Mouse (Mus musculus) neural tube, embryonic 15.5 days (tissue): ENCODE results near the gene Cacna1e. TPM values are rescaled to one million over a fixed set of nuclear protein-coding genes. Genes with fewer than 3 reads are reported as not detected.

Source experiments
- ATAC-seq: fragments of 200-750 bp; cut with Nextera tagmentation; 2 replicates; pipeline ENCODE4 v1.8.0; 2017; ENCODE audit warnings: mild to moderate bottlenecking, moderate TSS enrichment, moderate library complexity; ENCODE audit not compliant: low FRiP score
- H3K27ac ChIP-seq: fragments of 300-500 bp; sonication (generic); replicated peaks from 2 replicates; pipeline ENCODE4 v1.5.1; 2015; ENCODE audit warnings: mild to moderate bottlenecking, inconsistent platforms
- H3K27me3 ChIP-seq: fragments of 300-500 bp; sonication (generic); replicated peaks from 2 replicates; pipeline ENCODE4 v1.6.1; 2015; ENCODE audit warnings: inconsistent platforms
- H3K36me3 ChIP-seq: fragments of 300-500 bp; sonication (generic); 2 replicates; pipeline ENCODE4 v1.6.1; 2015; ENCODE audit warnings: inconsistent platforms
- H3K4me1 ChIP-seq: fragments of 300-500 bp; sonication (generic); 2 replicates; pipeline ENCODE4 v1.6.1; 2015; ENCODE audit warnings: inconsistent platforms
- H3K4me2 ChIP-seq: fragments of 300-500 bp; sonication (generic); 2 replicates; pipeline ENCODE4 v1.6.1; 2015; ENCODE audit warnings: inconsistent platforms, mild to moderate bottlenecking, moderate library complexity
- H3K4me3 ChIP-seq: fragments of 300-500 bp; sonication (generic); replicated peaks from 2 replicates; pipeline ENCODE4 v1.5.1; 2015; ENCODE audit warnings: mild to moderate bottlenecking, inconsistent platforms
- H3K9ac ChIP-seq: fragments of 300-500 bp; sonication (generic); replicated peaks from 2 replicates; pipeline ENCODE4 v1.6.1; 2015; ENCODE audit warnings: mild to moderate bottlenecking, inconsistent platforms
- H3K9me3 ChIP-seq: fragments of 300-500 bp; sonication (generic); replicated peaks from 2 replicates; pipeline ENCODE4 v1.6.1; 2016; ENCODE audit warnings: inconsistent platforms
- WGBS: fragments of 180-500 bp; shearing (Covaris S2); methylation state at CpG from one replicate; pipeline ENCODE4 v1.1.7; 2015; ENCODE audit warnings: mixed read lengths; 5-methylcytosine and 5-hydroxymethylcytosine counted together
- polyA plus RNA-seq: library from polyadenylated mRNA; unstranded; fragments of >200 nt; fragmentation: Nextera tagmentation; extraction: Ambion mirVana; gene quantifications from 2 replicates; pipeline ENCODE4 v1.2.1, GENCODE M21; 2015

Gene Cacna1e
- polyA plus RNA-seq, 1 experiment from 2014 or later: 17.1 TPM

DNA sequence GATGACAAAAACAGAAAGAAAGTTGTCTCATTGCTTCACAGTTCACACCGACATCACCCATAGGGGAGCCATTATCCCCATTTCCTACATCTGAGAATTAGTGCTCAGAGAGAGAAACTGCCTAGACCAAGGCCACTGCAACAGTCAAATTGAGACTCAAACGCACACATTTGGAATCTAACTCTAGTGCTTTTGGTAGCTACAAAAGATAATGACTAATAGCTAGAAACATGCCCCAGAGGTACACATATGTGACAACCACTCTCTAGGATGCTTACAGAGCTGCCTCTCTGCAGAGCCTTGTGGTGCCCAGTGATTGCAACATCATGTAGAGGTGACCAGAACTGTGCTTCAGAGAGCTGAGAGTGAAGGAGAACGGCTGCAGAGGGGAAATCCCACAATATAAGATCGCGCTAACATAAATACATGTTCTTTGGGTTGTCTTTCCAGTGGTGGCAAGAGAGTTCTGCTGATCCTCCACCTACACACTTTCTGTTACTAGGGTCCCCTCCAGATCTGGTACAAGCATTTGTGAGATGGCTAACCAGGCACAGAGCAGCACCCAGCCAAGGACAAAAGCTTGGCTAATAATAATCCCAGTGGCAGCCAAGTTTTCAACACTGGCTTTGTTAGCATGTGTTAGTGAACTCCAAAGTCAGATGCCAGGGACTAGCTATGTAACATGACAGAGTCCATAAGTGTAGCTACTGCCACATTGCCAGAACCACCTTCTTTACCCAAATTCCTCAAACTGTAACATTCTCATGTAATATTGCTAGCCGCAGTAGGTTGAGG is 237.9 kb downstream of the Cacna1e start:
- H3K4me1 ChIP-seq: peaks cover 5% of the 10 kb centered on the region; the same call in 1 of the 2 replicates
- no peak overlapping the region for H3K4me2 ChIP-seq
- 83% methylated on average over 6 of the region's 6 CpGs for WGBS

DNA sequence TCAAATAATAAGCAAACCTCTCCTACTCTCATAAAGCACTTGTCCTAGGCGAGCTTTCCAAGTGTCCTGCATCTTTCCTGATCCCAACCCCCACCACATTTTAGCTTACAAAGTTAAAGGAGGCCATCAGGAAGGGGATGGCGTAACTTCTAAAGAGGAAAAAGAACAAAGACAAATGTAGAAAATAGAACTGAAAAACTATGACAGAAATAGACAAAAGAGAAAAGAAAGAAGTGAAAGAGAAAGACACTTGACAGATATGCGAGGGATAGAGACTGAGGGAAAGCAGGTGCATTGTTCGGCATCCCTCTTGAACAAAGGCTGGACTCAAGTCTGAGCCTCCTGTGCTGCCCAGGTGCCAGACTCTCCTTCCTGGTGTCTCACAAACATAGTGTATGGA is 246.5 kb downstream of the Cacna1e start:
- no peak overlapping the region for H3K4me3 ChIP-seq
- no peak overlapping the region for H3K9ac ChIP-seq
- no peaks in the 10 kb centered on the region for H3K9me3 ChIP-seq
- no peak overlapping the region for H3K27ac ChIP-seq
- 0 out of 2 replicates have a peak, but pooled peaks cover 4% of the 10 kb centered on the region for H3K4me1 ChIP-seq
- 77% methylated on average over 4 of the region's 4 CpGs for WGBS
- H3K36me3 ChIP-seq: peaks cover 6% of the 10 kb centered on the region; the same call in 1 of the 2 replicates
- no peak for ATAC-seq
- no peaks in the 10 kb centered on the region for H3K27me3 ChIP-seq
- H3K4me2 ChIP-seq: no peak overlapping the region

More for the DNA sequence above, 237.9 kb downstream of the Cacna1e start:
- H3K9me3 ChIP-seq: no peaks in the 10 kb centered on the region
- H3K27me3 ChIP-seq: no peaks in the 10 kb centered on the region
- no peak overlapping the region for H3K4me3 ChIP-seq
- no peak overlapping the region for H3K9ac ChIP-seq
- H3K27ac ChIP-seq: no peak overlapping the region
- H3K36me3 ChIP-seq: no peaks in the 10 kb centered on the region
- ATAC-seq: no peak

DNA sequence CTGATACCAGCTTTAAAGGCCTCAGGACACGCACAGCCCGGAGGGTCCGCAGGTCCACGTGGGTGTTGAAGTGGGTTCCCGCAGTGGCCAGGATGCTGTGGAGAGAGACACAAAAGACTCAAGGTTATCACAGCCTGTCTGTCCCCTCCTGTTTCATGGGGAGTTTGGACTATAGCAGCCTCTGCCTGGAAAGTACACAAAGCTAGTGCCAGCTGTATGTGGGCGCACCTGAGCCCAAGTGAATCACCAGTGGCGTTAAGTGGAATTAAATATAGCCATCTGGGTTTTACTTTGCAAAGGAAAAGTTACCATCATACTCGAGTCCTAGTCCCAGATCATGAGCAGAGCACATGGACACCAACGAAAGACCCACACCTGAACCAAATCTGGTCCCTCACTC is 248.5 kb downstream of the Cacna1e start:
- Histone ChIP-seq H3K9ac (no peak overlapping the region), H3K4me1 (peaks cover 7% of the 10 kb centered on the region), H3K27me3 (no peaks in the 10 kb centered on the region), H3K4me3 (no peak overlapping the region), H3K9me3 (no peaks in the 10 kb centered on the region), H3K36me3 (peaks cover 6% of the 10 kb centered on the region; the same call in 1 of the 2 replicates), H3K4me2 (no peak overlapping the region), H3K27ac (no peak overlapping the region)
- 85% methylated on average over 9 of the region's 9 CpGs for WGBS
- no peak for ATAC-seq

DNA sequence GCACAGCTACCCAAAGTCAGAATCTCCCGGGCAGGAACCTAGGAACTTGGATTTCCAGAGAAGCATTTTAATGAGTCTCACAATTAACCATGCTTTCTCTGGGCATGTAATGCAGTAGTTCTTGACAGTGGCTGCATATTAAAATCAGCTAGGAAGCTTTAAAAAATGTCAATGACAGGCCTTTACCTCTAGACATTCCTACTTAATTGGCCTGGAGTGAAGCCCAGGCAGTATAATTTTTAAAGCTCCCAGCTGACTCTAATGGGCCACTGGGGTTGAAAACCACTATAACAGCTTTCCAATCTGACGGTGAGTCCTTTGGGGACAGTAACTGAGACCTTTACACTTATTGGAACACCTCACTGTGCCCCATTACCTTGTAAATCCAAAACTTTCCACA is 251.4 kb downstream of the Cacna1e start:
- Histone ChIP-seq H3K4me3 (no peak overlapping the region), H3K36me3 (peaks cover 6% of the 10 kb centered on the region; the same call in 1 of the 2 replicates), H3K27ac (peak overlapping the region; percentile 5; the same call in 1 of the 2 replicates), H3K27me3 (no peaks in the 10 kb centered on the region), H3K9ac (no peak overlapping the region), H3K4me2 (no peak overlapping the region), H3K9me3 (no peaks in the 10 kb centered on the region), H3K4me1 (peaks cover 7% of the 10 kb centered on the region)
- no peak for ATAC-seq
- WGBS: 37% methylated on average over 2 of the region's 2 CpGs

DNA sequence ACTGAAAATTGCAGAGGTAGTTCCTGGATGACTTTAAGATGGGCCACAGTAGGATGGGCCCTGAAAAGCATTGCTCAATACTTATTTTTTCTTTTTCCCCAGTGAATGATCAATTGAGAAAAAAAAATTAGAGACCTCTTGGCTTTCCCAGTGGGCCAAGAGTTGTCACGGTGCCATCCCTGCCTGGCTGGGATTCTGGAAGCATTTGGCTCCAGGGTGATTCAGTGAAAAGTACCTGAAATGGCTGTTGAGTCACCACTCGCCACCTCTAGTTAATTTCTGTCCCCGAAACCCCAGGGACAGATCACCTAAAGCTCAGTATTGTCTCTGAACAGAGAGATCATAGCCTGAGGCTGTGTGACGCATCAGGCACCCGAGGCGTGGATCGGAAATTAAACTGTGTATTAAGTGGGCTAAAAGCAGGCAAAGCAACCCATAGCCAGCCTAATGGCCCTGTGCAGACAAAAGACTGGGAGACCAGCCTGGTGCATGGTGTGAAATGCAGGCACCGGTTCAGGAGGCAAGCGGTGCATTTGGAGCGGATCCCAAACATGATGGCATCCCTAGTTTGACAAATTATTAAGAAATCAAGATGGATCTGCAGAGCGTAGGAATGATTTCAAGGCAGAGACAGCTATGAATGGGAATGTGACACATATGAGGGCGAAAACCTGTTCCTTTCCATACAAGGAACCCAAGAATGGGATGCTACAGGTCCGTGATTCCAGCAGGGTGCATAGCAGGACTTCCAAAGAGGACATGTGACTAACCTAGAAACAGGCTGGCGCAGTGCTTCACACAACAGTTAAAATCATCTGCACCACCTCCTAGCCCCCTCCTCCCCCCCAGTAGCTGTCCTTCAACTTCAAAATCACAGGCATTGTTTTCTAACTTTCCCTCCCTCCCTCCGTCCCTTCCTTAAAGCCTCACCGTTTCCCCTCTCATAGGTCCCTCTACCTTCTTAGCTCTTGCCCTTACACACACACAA is 261.3 kb downstream of the Cacna1e start:
- ATAC-seq: peak; percentile 41; the same call in 1 of the 2 replicates

DNA sequence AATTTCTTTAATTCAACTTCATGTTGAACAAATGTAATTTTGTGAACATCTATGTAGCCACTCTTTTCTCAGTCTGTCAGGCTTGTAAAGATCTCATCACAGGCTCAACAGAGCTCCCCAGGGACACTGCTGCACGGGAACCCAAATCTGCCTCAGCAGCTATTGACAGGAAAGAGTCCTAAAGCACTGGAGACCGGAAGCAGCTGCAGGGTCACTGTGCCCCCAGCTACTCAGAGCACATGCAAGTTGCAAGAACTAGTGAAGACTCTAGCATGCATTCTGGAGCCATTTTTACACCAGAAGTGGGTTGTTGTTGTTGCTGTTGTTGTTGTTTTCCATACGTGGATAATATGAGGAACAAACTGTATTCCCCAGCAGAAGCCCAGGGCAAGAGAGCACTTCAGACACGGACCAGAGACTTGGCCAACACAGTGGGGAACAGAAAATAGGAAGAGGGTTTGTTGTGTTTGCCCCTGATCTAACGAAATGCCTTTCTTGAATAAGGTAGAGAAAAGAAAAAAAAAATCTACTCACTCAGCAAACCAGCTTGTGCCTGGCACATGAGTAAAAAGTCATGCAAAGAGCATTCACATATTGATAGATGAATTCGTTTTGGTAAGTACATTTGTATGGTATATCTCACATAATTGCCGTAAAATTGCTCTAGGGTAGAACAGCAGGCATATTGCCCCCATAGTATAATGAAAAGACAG is 266.4 kb downstream of the Cacna1e start:
- Histone ChIP-seq H3K9ac (no peak overlapping the region), H3K4me3 (no peak overlapping the region), H3K4me2 (no peak overlapping the region), H3K4me1 (no peaks in the 10 kb centered on the region; the same call in 1 of the 2 replicates), H3K9me3 (no peaks in the 10 kb centered on the region), H3K27me3 (no peaks in the 10 kb centered on the region), H3K27ac (no peak overlapping the region), H3K36me3 (0 out of 2 replicates have a peak, but pooled peaks cover 5% of the 10 kb centered on the region)
- no peak for ATAC-seq
- 58% methylated on average over 7 of the region's 7 CpGs for WGBS

More for the DNA sequence above, 261.3 kb downstream of the Cacna1e start:
- no peaks in the 10 kb centered on the region; the same call in 1 of the 2 replicates for H3K4me1 ChIP-seq
- H3K9ac ChIP-seq: no peak overlapping the region
- WGBS: 63% methylated on average over 16 of the region's 16 CpGs
- no peak overlapping the region for H3K4me2 ChIP-seq
- H3K27ac ChIP-seq: no peak overlapping the region
- no peaks in the 10 kb centered on the region for H3K9me3 ChIP-seq
- H3K27me3 ChIP-seq: no peaks in the 10 kb centered on the region
- no peak overlapping the region for H3K4me3 ChIP-seq
- H3K36me3 ChIP-seq: no peaks in the 10 kb centered on the region

DNA sequence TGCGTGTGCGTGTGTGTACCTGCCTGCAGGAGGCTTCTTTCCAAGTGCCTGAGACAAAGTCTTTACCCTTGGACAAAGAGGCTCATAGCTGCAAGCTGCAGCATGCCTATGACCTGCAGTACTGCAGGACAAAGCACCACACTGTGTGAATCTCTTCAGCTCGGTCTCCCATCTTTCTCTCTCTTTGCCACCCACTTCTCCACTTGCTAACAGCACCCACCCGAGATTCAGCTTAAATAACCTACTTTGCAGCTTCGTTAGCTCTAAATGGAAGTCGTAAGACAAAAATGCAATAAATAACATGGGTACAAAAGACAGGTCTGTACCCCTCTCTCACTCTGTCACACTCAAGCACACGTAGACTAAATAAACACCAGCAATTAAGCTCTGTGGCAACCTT is 268.5 kb downstream of the Cacna1e start:
- 0 out of 2 replicates have a peak, but pooled peaks cover 5% of the 10 kb centered on the region for H3K36me3 ChIP-seq
- no peak overlapping the region for H3K9ac ChIP-seq
- no peaks in the 10 kb centered on the region for H3K27me3 ChIP-seq
- H3K27ac ChIP-seq: no peak overlapping the region
- H3K4me3 ChIP-seq: no peak overlapping the region
- no peak for ATAC-seq
- H3K4me1 ChIP-seq: no peaks in the 10 kb centered on the region
- H3K4me2 ChIP-seq: no peak overlapping the region
- no peaks in the 10 kb centered on the region for H3K9me3 ChIP-seq
- 57% methylated on average over 7 of the region's 7 CpGs for WGBS

DNA sequence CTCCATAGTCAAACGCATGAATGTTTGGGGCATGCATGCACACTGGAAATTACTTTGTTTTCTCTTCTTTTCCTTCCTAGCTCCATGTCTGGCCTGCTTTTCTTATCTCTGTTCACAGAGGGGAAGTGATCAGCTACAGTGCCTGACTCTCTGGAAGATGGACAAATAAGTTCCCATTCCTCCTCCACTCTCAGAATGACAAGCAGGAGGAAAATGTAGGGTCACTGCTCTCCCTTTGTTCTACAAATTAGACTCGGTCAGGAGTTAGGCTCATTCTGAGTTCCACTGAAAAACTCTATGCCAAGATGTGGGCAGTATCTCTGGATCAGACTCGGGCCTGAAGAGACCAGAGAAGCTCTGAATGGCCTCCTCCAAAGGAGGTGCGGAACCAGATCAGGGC is 275.8 kb downstream of the Cacna1e start:
- Histone ChIP-seq H3K4me1 (no peaks in the 10 kb centered on the region), H3K36me3 (0 out of 2 replicates have a peak, but pooled peaks cover 2% of the 10 kb centered on the region), H3K4me3 (no peak overlapping the region), H3K9ac (no peak overlapping the region), H3K27me3 (no peaks in the 10 kb centered on the region), H3K27ac (no peak overlapping the region), H3K4me2 (no peak overlapping the region), H3K9me3 (no peaks in the 10 kb centered on the region)
- ATAC-seq: no peak
- 53% methylated on average over 4 of the region's 4 CpGs for WGBS

DNA sequence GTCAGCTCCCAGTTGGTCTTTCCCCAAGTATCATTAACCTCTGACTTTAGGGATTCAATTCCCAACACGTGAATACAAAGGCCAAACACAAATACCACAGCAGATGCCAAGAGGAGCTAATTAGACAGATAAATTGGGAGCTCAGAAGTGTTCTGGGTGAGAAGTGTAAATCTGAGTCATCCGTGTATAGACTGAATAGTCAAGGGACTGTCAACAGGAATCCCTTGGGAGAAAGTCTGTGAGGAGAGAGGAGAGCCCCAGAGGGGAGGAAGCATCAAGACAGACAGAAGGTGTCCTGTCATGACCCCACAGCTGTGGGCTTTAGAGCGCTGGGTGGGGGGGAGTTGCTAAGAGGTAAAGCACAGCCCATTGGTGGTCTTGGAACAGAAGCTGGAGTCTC is 276.9 kb downstream of the Cacna1e start:
- no peak overlapping the region for H3K4me3 ChIP-seq
- no peak overlapping the region for H3K27ac ChIP-seq
- H3K4me2 ChIP-seq: no peak overlapping the region
- no peaks in the 10 kb centered on the region for H3K9me3 ChIP-seq
- H3K4me1 ChIP-seq: no peaks in the 10 kb centered on the region
- no peak for ATAC-seq
- WGBS: 54% methylated on average over 3 of the region's 3 CpGs
- H3K36me3 ChIP-seq: no peaks in the 10 kb centered on the region
- H3K9ac ChIP-seq: no peak overlapping the region
- no peaks in the 10 kb centered on the region for H3K27me3 ChIP-seq

DNA sequence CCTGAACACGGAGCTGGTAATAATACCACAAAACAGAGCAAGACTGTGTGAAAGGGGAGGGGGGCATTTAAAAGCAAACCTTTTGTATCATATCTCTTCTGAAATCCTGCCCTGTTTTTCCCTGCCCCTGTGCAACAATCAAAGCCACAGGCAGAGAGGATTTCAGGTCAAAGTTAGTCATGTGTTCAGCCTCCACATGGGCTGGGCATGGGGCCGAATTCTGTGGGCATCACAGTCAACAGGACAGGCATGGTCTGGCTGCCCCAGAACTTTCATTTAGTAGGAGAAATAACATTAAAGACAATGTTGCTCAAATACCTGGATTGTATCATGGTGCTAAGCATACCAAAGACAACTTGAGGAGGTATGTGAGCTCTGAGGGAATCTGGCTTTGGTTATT is 278.7 kb downstream of the Cacna1e start:
- WGBS: 97% methylated on average over 2 of the region's 2 CpGs
- Histone ChIP-seq H3K9me3 (no peaks in the 10 kb centered on the region), H3K9ac (no peak overlapping the region), H3K27me3 (no peaks in the 10 kb centered on the region), H3K4me3 (no peak overlapping the region), H3K4me1 (no peaks in the 10 kb centered on the region), H3K27ac (no peak overlapping the region), H3K36me3 (no peaks in the 10 kb centered on the region), H3K4me2 (no peak overlapping the region)
- ATAC-seq: no peak

DNA sequence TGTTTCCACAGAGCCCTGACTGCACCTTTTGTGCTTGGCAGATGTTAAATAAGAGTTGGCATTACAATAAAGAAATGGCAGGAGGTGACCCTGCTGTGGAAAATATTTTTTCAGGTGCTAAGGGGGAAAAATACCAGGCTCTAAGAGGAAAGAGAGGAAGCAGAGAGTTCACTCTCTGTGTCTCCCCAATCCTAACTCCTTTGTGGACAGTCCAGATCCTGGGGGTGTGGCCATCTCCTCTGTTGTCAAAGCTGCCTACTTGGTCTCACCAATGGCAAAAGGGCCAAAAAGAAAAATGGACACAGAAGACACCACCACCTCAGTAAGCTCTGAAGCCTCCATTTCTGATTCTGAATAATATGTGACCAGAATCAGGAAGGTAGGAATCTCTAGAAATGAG is 280.5 kb downstream of the Cacna1e start:
- Histone ChIP-seq H3K9ac (no peak overlapping the region), H3K9me3 (no peaks in the 10 kb centered on the region), H3K4me1 (no peaks in the 10 kb centered on the region), H3K4me2 (no peak overlapping the region), H3K36me3 (no peaks in the 10 kb centered on the region), H3K27ac (no peak overlapping the region), H3K4me3 (no peak overlapping the region), H3K27me3 (no peaks in the 10 kb centered on the region)
- no peak for ATAC-seq
